Mouse (Mus musculus) liver, postnatal 0 days (tissue): ENCODE results near the gene Scly.

Source experiments
- CTCF ChIP-seq: sonication (generic); IDR thresholded peaks from 2 replicates; pipeline ENCODE4 v1.5.1; 2016; ENCODE audit warnings: antibody characterized with exemption, low read depth
- EP300 ChIP-seq: IDR thresholded peaks from 2 replicates; pipeline ENCODE4 v1.6.1; 2016; ENCODE audit warnings: antibody characterized with exemption, low read depth, mild to moderate bottlenecking

DNA sequence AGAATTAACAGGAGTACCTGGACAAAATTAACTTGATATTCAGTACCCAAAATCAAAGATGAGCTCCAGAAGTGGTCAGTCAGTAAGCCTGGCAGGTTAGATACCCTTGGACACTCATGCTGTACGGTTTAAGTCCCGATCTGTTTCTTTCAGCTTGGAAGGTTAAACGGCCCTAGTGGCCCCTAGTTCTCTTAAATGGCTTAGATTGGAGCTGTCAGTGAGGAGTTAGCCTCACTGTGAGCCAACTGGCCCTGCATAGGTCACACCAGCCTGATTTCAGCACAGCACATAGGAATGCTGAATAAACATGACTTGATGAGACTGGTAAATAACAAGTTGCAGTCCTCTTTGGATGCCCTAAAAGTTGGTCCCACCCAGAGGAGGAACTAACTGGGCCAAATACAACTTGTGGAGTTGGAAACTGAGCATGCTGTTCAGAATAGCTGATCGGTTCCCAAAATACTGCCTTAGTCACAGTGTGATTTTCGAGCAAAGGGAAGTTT, 46.9 kb upstream of the Scly start:
- TF ChIP-seq EP300 = no peak
- no peak for TF ChIP-seq CTCF
